Mouse (Mus musculus): Measurements from ENCODE around the gene Cps1.

Cps1 gene

DNA sequence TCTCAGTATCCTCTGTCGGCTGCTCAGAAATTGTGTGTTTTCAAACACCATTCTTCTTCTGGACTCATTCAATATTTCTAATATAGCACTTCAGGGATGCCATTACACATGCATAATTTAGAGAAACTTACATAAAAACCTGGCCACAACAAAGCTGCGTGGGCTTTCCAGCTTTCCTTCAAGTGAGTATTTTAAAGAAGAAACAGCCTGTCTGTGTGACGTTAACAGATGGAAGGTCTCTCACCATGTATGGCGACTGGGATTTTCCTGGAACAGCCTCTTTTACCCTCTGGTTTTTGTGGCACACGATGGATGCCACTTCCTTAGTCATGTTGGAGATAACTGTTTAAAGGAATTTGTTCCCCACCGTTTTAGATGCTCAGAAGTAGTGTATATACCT, 60.7 kb downstream of the Cps1 start:
- no peaks in the 10 kb centered on the region for H3K4me1 ChIP-seq (replicated peaks; ENCODE audit: low read depth, low read length)
- no peaks in the 10 kb centered on the region for H3K36me3 ChIP-seq (ENCODE audit: insufficient read depth, low read length)
- H3K4me3 ChIP-seq (replicated peaks; ENCODE audit: low read length): no peak overlapping the region
- no peaks in the 10 kb centered on the region for H3K9me3 ChIP-seq (ENCODE audit: low read length)
- no peak for TF ChIP-seq POU5F1 (IDR thresholded peaks at IDR 0.05; ENCODE audit: borderline replicate concordance, low read length)
- TF ChIP-seq NANOG (IDR thresholded peaks at IDR 0.05; ENCODE audit: borderline replicate concordance, low read length): no peak
- no peak for TF ChIP-seq CTCF (conservative IDR thresholded peaks at IDR 0.05; ENCODE audit: low read length)
- H3K27me3 ChIP-seq (ENCODE audit: insufficient read depth, low read length): no peaks in the 10 kb centered on the region

GRCm38 (mm10) chr1:67184134-67184533, 61.3 kb downstream of the Cps1 start:
- TF ChIP-seq NANOG (IDR thresholded peaks at IDR 0.05; ENCODE audit: borderline replicate concordance, low read length): no peak
- no peak for TF ChIP-seq POU5F1 (IDR thresholded peaks at IDR 0.05; ENCODE audit: borderline replicate concordance, low read length)
- TF ChIP-seq CTCF (conservative IDR thresholded peaks at IDR 0.05; ENCODE audit: low read length): no peak
- no peaks in the 10 kb centered on the region for H3K4me1 ChIP-seq (replicated peaks; ENCODE audit: low read depth, low read length)
- no peaks in the 10 kb centered on the region for H3K9me3 ChIP-seq (ENCODE audit: low read length)
- no peaks in the 10 kb centered on the region for H3K36me3 ChIP-seq (ENCODE audit: insufficient read depth, low read length)
- no peak overlapping the region for H3K4me3 ChIP-seq (replicated peaks; ENCODE audit: low read length)
- no peaks in the 10 kb centered on the region for H3K27me3 ChIP-seq (ENCODE audit: insufficient read depth, low read length)

GRCm38 (mm10) chr1:67197335-67197734, 74.5 kb downstream of the Cps1 start:
- TF ChIP-seq CTCF (conservative IDR thresholded peaks at IDR 0.05; ENCODE audit: low read length) (no peak), POU5F1 (IDR thresholded peaks at IDR 0.05; ENCODE audit: borderline replicate concordance, low read length) (no peak), NANOG (IDR thresholded peaks at IDR 0.05; ENCODE audit: borderline replicate concordance, low read length) (no peak)
- Histone ChIP-seq H3K36me3 (ENCODE audit: insufficient read depth, low read length) (no peaks in the 10 kb centered on the region), H3K9me3 (ENCODE audit: low read length) (no peaks in the 10 kb centered on the region)

GRCm38 (mm10) chr1:67218339-67218944, 95.6 kb downstream of the Cps1 start:
- no peaks in the 10 kb centered on the region for H3K4me1 ChIP-seq (replicated peaks; ENCODE audit: low read depth, low read length)
- no peaks in the 10 kb centered on the region for H3K9me3 ChIP-seq (ENCODE audit: low read length)
- H3K36me3 ChIP-seq (ENCODE audit: insufficient read depth, low read length): no peaks in the 10 kb centered on the region
- no peak overlapping the region for H3K4me3 ChIP-seq (replicated peaks; ENCODE audit: low read length)
- H3K27me3 ChIP-seq (ENCODE audit: insufficient read depth, low read length): no peaks in the 10 kb centered on the region
- TF ChIP-seq NANOG (IDR thresholded peaks at IDR 0.05; ENCODE audit: borderline replicate concordance, low read length): no peak
- no peak for TF ChIP-seq POU5F1 (IDR thresholded peaks at IDR 0.05; ENCODE audit: borderline replicate concordance, low read length)

More at GRCm38 (mm10) chr1:67197335-67197734, 74.5 kb downstream of the Cps1 start:
- no peaks in the 10 kb centered on the region for H3K4me1 ChIP-seq (replicated peaks; ENCODE audit: low read depth, low read length)
- no peaks in the 10 kb centered on the region for H3K27me3 ChIP-seq (ENCODE audit: insufficient read depth, low read length)
- H3K4me3 ChIP-seq (replicated peaks; ENCODE audit: low read length): no peak overlapping the region

GRCm38 (mm10) chr1:67223666-67224065, 100.8 kb downstream of the Cps1 start:
- no peaks in the 10 kb centered on the region for H3K36me3 ChIP-seq (ENCODE audit: insufficient read depth, low read length)
- no peaks in the 10 kb centered on the region for H3K27me3 ChIP-seq (ENCODE audit: insufficient read depth, low read length)
- H3K9me3 ChIP-seq (ENCODE audit: low read length): no peaks in the 10 kb centered on the region
- no peak overlapping the region for H3K4me3 ChIP-seq (replicated peaks; ENCODE audit: low read length)
- no peaks in the 10 kb centered on the region for H3K4me1 ChIP-seq (replicated peaks; ENCODE audit: low read depth, low read length)
- no peak for TF ChIP-seq NANOG (IDR thresholded peaks at IDR 0.05; ENCODE audit: borderline replicate concordance, low read length)

DNA sequence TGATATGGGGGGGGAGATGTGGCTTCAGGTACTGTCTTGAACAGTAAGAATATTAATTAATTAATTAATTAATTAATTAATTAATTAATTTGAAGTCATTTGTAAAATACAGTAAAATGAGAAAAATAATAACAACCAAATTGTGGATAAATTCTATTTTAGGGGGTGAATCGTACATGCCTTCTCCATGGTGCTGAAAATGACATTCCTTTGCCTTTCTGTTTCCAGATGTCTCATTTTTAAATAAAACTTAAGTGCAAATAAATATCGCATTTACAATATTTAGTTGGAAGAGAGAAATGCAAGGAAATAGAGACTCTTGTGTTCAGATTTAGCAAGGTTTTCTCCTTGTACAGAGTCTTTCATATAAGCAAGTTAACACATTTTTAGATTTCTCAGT, 112.0 kb downstream of the Cps1 start:
- Histone ChIP-seq H3K4me1 (replicated peaks; ENCODE audit: low read depth, low read length) (no peaks in the 10 kb centered on the region), H3K4me3 (replicated peaks; ENCODE audit: low read length) (no peak overlapping the region), H3K9me3 (ENCODE audit: low read length) (peaks cover 22% of the 10 kb centered on the region), H3K36me3 (ENCODE audit: insufficient read depth, low read length) (no peaks in the 10 kb centered on the region), H3K27me3 (ENCODE audit: insufficient read depth, low read length) (no peaks in the 10 kb centered on the region)
- no peak for TF ChIP-seq POU5F1 (IDR thresholded peaks at IDR 0.05; ENCODE audit: borderline replicate concordance, low read length)
- TF ChIP-seq NANOG (IDR thresholded peaks at IDR 0.05; ENCODE audit: borderline replicate concordance, low read length): no peak
- no peak for TF ChIP-seq CTCF (conservative IDR thresholded peaks at IDR 0.05; ENCODE audit: low read length)

DNA sequence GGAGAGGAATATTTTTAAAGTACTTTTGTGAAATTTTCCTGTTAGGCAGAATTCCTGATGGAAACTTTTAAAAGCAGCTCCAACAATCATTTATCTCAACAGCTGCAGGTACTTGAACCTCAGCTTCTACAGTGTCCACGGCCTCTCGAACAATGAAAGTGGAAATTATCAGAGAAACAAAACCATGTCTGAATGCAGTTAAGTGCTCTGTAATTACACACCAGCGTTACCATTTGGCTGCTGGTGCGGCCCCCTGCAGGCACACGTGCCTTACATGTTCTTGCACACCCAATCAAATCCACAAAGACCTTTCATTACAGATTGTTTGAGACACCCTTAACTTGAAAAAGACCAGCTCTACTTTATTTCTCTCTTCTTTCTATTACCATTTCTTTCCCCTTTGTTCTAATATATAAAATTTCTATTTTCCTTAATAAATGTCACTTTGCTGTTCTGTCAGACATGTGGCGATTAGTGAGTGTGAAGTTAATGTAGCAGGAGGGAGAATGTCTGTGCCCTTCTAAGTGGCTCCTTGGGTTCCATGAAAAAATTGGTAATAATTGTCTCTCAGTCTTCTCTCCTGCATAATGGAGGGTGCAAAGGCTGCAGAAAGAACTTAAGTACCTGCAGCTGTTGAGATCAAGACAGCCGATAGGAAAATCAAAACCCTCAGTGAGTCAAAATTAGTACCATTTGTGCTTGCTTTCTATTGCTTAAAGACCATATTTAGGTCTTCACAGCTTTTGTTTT, 112.8 kb downstream of the Cps1 start:
- TF ChIP-seq CTCF (conservative IDR thresholded peaks at IDR 0.05; ENCODE audit: low read length) (no peak), NANOG (IDR thresholded peaks at IDR 0.05; ENCODE audit: borderline replicate concordance, low read length) (no peak), POU5F1 (IDR thresholded peaks at IDR 0.05; ENCODE audit: borderline replicate concordance, low read length) (no peak)
- Histone ChIP-seq H3K4me3 (replicated peaks; ENCODE audit: low read length) (no peak overlapping the region), H3K9me3 (ENCODE audit: low read length) (peaks cover 22% of the 10 kb centered on the region), H3K36me3 (ENCODE audit: insufficient read depth, low read length) (no peaks in the 10 kb centered on the region), H3K27me3 (ENCODE audit: insufficient read depth, low read length) (no peaks in the 10 kb centered on the region), H3K4me1 (replicated peaks; ENCODE audit: low read depth, low read length) (no peaks in the 10 kb centered on the region)

DNA sequence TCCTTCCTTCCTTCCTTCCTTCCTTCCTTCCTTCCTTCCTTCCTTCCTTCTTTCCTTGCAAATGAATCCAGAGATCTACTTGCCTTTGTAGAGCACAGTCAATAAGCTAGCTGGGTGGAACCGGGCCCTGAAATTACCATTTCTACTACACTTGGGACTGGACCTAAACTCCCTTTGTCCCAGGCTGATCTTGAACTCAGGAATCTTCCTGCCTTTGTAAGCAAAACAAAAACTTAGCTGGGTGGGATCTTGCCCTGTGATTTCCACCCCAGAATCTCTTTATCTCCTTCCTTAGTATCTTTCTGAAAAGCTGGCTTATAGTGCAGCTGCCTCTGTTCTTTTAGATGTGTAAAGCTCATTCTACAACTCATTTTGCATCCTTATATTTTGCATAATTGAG, 115.6 kb downstream of the Cps1 start:
- Histone ChIP-seq H3K9me3 (ENCODE audit: low read length) (peaks cover 12% of the 10 kb centered on the region), H3K36me3 (ENCODE audit: insufficient read depth, low read length) (no peaks in the 10 kb centered on the region), H3K4me1 (replicated peaks; ENCODE audit: low read depth, low read length) (no peaks in the 10 kb centered on the region), H3K27me3 (ENCODE audit: insufficient read depth, low read length) (no peaks in the 10 kb centered on the region), H3K4me3 (replicated peaks; ENCODE audit: low read length) (no peak overlapping the region)
- TF ChIP-seq NANOG (IDR thresholded peaks at IDR 0.05; ENCODE audit: borderline replicate concordance, low read length): no peak
- TF ChIP-seq CTCF (conservative IDR thresholded peaks at IDR 0.05; ENCODE audit: low read length): no peak
- no peak for TF ChIP-seq POU5F1 (IDR thresholded peaks at IDR 0.05; ENCODE audit: borderline replicate concordance, low read length)

GRCm38 (mm10) chr1:67238941-67239340, 116.1 kb downstream of the Cps1 start:
- H3K36me3 ChIP-seq (ENCODE audit: insufficient read depth, low read length): no peaks in the 10 kb centered on the region
- H3K9me3 ChIP-seq (ENCODE audit: low read length): peaks cover 12% of the 10 kb centered on the region
- no peak for TF ChIP-seq CTCF (conservative IDR thresholded peaks at IDR 0.05; ENCODE audit: low read length)
- no peak for TF ChIP-seq NANOG (IDR thresholded peaks at IDR 0.05; ENCODE audit: borderline replicate concordance, low read length)
- TF ChIP-seq POU5F1 (IDR thresholded peaks at IDR 0.05; ENCODE audit: borderline replicate concordance, low read length): no peak
- no peak overlapping the region for H3K4me3 ChIP-seq (replicated peaks; ENCODE audit: low read length)
- no peaks in the 10 kb centered on the region for H3K4me1 ChIP-seq (replicated peaks; ENCODE audit: low read depth, low read length)
- no peaks in the 10 kb centered on the region for H3K27me3 ChIP-seq (ENCODE audit: insufficient read depth, low read length)
